Mouse (Mus musculus): ENCODE data around the gene Rarb.

Rarb gene

GRCm38 (mm10) chr14:16735331-16736012, 83.5 kb downstream of the Rarb start:
- no peak for DNase-seq (ENCODE audit: low read depth, low spot score)

- no peak for DNase-seq (ENCODE audit: low read depth, low spot score)
These were observed 85.2 kb downstream of the Rarb start for GRCm38 (mm10) chr14:16733595-16734298.

- DNase-seq (ENCODE audit: low read depth, low spot score), result no peak
These were observed 86.9 kb downstream of the Rarb start for GRCm38 (mm10) chr14:16732054-16732453.

- no peak for DNase-seq (ENCODE audit: low read depth, low spot score)
These were observed 90.6 kb downstream of the Rarb start for GRCm38 (mm10) chr14:16728175-16728838.

- DNase-seq (ENCODE audit: low read depth, low spot score), result no peak
These were observed 95.0 kb downstream of the Rarb start for GRCm38 (mm10) chr14:16723991-16724390.

- no peak for DNase-seq (ENCODE audit: low read depth, low spot score)
These were observed 101.1 kb downstream of the Rarb start for GRCm38 (mm10) chr14:16717821-16718220.

- no peak for DNase-seq (ENCODE audit: low read depth, low spot score)
These were observed 104.5 kb downstream of the Rarb start for GRCm38 (mm10) chr14:16714344-16714955.

- no peak for DNase-seq (ENCODE audit: low read depth, low spot score)
These were observed 105.2 kb downstream of the Rarb start for GRCm38 (mm10) chr14:16713773-16714172.

GRCm38 (mm10) chr14:16699228-16699627, 119.7 kb downstream of the Rarb start:
- no peak for DNase-seq (ENCODE audit: low read depth, low spot score)

- DNase-seq (ENCODE audit: low read depth, low spot score), result no peak
These were observed 123.4 kb downstream of the Rarb start for GRCm38 (mm10) chr14:16695453-16696120.

- no peak for DNase-seq (ENCODE audit: low read depth, low spot score)
These were observed 140.6 kb downstream of the Rarb start for GRCm38 (mm10) chr14:16678335-16678734.

GRCm38 (mm10) chr14:16677081-16677480, 141.9 kb downstream of the Rarb start:
- no peak for DNase-seq (ENCODE audit: low read depth, low spot score)

- no peak for DNase-seq (ENCODE audit: low read depth, low spot score)
These were observed 148.4 kb downstream of the Rarb start for GRCm38 (mm10) chr14:16670571-16670970.

- DNase-seq (ENCODE audit: low read depth, low spot score), result no peak
These were observed 179.6 kb downstream of the Rarb start for GRCm38 (mm10) chr14:16639153-16639943.

- DNase-seq (ENCODE audit: low read depth, low spot score), result no peak
These were observed 205.0 kb downstream of the Rarb start for GRCm38 (mm10) chr14:16613975-16614374.

GRCm38 (mm10) chr14:16605480-16605879, 213.5 kb downstream of the Rarb start:
- no peak for DNase-seq (ENCODE audit: low read depth, low spot score)

- DNase-seq (ENCODE audit: low read depth, low spot score), result no peak
These were observed 214.4 kb downstream of the Rarb start for GRCm38 (mm10) chr14:16604469-16605064.

- DNase-seq (ENCODE audit: low read depth, low spot score), result no peak
These were observed 215.8 kb downstream of the Rarb start for GRCm38 (mm10) chr14:16603040-16603590.

- DNase-seq (ENCODE audit: low read depth, low spot score), result no peak
These were observed 219.7 kb downstream of the Rarb start for GRCm38 (mm10) chr14:16599224-16599623.

- no peak for DNase-seq (ENCODE audit: low read depth, low spot score)
These were observed 220.9 kb downstream of the Rarb start for GRCm38 (mm10) chr14:16598074-16598501.
